10 mouse cellular contexts compared by ENCODE assay signal in the genomic region with DNA sequence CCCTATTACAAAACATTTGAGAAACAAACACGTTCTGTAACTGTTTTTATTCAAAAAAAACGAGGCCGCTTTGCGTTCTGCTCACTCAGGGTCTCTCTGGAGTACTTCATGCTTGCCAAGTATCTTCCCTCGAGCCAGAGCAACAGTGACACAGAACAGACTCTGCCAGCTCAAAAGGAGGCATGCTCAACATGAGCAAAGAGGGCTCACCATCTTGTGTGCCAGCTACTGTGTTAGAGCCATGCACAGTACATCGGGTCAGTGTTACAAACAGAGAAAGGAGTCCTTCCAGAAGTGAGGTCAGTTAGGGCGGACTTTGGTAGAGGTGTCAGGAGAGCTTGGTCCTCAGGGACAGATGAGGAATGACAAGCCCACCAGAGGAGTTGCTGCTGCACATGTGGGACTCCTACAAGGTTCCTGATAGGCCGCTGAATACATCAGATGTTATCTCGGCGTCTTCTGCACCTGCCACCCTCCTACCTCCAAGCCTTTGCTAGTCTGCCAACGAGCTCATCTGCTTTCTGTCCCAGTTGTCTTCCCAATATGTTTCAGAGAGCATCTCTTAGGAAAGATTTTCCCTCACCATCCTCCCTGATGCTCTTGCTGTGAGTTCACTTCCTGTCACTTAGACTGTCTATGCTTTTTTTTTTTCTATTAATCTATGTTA.
DNase-seq lines count a peak whose midpoint lies in the region; ATAC-seq lines count a peak whose summit lies in the region.
"Had no signal": no experiment of that assay in that cellular context is flagged by ENCODE, and none has a peak within 500 bp of the region (broad histone marks: within the 10 kb centered on the region; RNA-seq: fewer than 3 reads in every experiment).

No protein-coding gene starts in this region.

- no peak for DNase-seq in hindbrain, embryonic 11.5 days (ENCODE audit: low spot score)
- peak; percentile 27 to 76 for DNase-seq in layer of hippocampus, adult 18-20 months (ENCODE audit: low spot score in 2 of 2)
- no peak for DNase-seq in MN1 (ENCODE audit: low spot score)
- no peak for DNase-seq in liver, embryonic 11.5 days (ENCODE audit: low spot score)
- DNase-seq: adrenal gland, postnatal 36 days had no signal

- H3K27ac ChIP-seq in forebrain, embryonic 13.5 days = peak overlapping the region; percentile 1; the same call in 1 of the 2 replicates
- H3K27ac ChIP-seq in forebrain, embryonic 12.5 days = no peak overlapping the region
- H3K27ac ChIP-seq in hindbrain, embryonic 15.5 days (replicated peaks) = 0 out of 2 replicates have a peak overlapping the region, but pooled peaks have one; percentile 25
- no peak overlapping the region for H3K27ac ChIP-seq in hindbrain, embryonic 11.5 days (ENCODE audit: low read depth, low read length)
- H3K27ac ChIP-seq in liver, embryonic 11.5 days (ENCODE audit: low read depth, low read length) = no peak overlapping the region
- H3K27ac ChIP-seq: limb, embryonic 15.5 days had no signal

- H3K36me3 ChIP-seq in forebrain, embryonic 13.5 days (ENCODE audit: poor library complexity, severe bottlenecking) = peaks cover 2% of the 10 kb centered on the region
- peaks cover 7% of the 10 kb centered on the region; the same call in 1 of the 2 replicates for H3K36me3 ChIP-seq in forebrain, embryonic 12.5 days (replicated peaks)
- H3K36me3 ChIP-seq in hindbrain, embryonic 15.5 days = no peaks in the 10 kb centered on the region
- no peaks in the 10 kb centered on the region; the same call in 1 of the 2 replicates for H3K36me3 ChIP-seq in hindbrain, embryonic 11.5 days (ENCODE audit: control insufficient read depth, insufficient read depth, low read length)
- no peaks in the 10 kb centered on the region for H3K36me3 ChIP-seq in liver, embryonic 11.5 days (ENCODE audit: control insufficient read depth, insufficient read depth, low read length)

- H3K4me1 ChIP-seq in forebrain, embryonic 13.5 days = peaks cover 37% of the 10 kb centered on the region
- H3K4me1 ChIP-seq in forebrain, embryonic 12.5 days = peaks cover 4% of the 10 kb centered on the region; the same call in 1 of the 2 replicates
- peaks cover 14% of the 10 kb centered on the region; the same call in 1 of the 2 replicates for H3K4me1 ChIP-seq in hindbrain, embryonic 15.5 days (replicated peaks)
- H3K4me1 ChIP-seq in hindbrain, embryonic 11.5 days (replicated peaks; ENCODE audit: control insufficient read depth, insufficient read depth, low read length) = no peaks in the 10 kb centered on the region; the same call in 1 of the 2 replicates
- H3K4me1 ChIP-seq in liver, embryonic 11.5 days (replicated peaks; ENCODE audit: control insufficient read depth, insufficient read depth, low read length) = no peaks in the 10 kb centered on the region

- no peak overlapping the region for H3K4me3 ChIP-seq in forebrain, embryonic 13.5 days
- H3K4me3 ChIP-seq in forebrain, embryonic 12.5 days (replicated peaks) = no peak overlapping the region
- H3K4me3 ChIP-seq in hindbrain, embryonic 15.5 days = no peak overlapping the region
- H3K4me3 ChIP-seq in hindbrain, embryonic 11.5 days (ENCODE audit: low read depth, low read length) = no peak overlapping the region
- no peak overlapping the region for H3K4me3 ChIP-seq in liver, embryonic 11.5 days (ENCODE audit: low read depth, low read length)
- H3K4me3 ChIP-seq: limb, embryonic 15.5 days had no signal

- H3K9ac ChIP-seq in forebrain, embryonic 13.5 days = no peak overlapping the region
- H3K9ac ChIP-seq in forebrain, embryonic 12.5 days = no peak overlapping the region
- H3K9ac ChIP-seq in hindbrain, embryonic 15.5 days = no peak overlapping the region
- H3K9ac ChIP-seq in hindbrain, embryonic 11.5 days (ENCODE audit: low read depth, low read length) = no peak overlapping the region
- no peak overlapping the region for H3K9ac ChIP-seq in liver, embryonic 11.5 days (ENCODE audit: low read depth, low read length)
- H3K9ac ChIP-seq: limb, embryonic 15.5 days had no signal

- no peaks in the 10 kb centered on the region for H3K27me3 ChIP-seq in forebrain, embryonic 13.5 days
- no peaks in the 10 kb centered on the region for H3K27me3 ChIP-seq in forebrain, embryonic 12.5 days
- H3K27me3 ChIP-seq in hindbrain, embryonic 15.5 days = no peaks in the 10 kb centered on the region
- no peaks in the 10 kb centered on the region for H3K27me3 ChIP-seq in hindbrain, embryonic 11.5 days (ENCODE audit: control insufficient read depth, insufficient read depth, low read length)
- H3K27me3 ChIP-seq in liver, embryonic 11.5 days (replicated peaks; ENCODE audit: control insufficient read depth, insufficient read depth, low read length) = no peaks in the 10 kb centered on the region
- H3K27me3 ChIP-seq: limb, embryonic 15.5 days had no signal

- no peaks in the 10 kb centered on the region for H3K9me3 ChIP-seq in forebrain, embryonic 13.5 days (replicated peaks)
- H3K9me3 ChIP-seq in forebrain, embryonic 12.5 days = no peaks in the 10 kb centered on the region
- no peaks in the 10 kb centered on the region for H3K9me3 ChIP-seq in hindbrain, embryonic 15.5 days
- H3K9me3 ChIP-seq in hindbrain, embryonic 11.5 days (ENCODE audit: control insufficient read depth, low read length) = no peaks in the 10 kb centered on the region
- no peaks in the 10 kb centered on the region for H3K9me3 ChIP-seq in liver, embryonic 11.5 days (ENCODE audit: control insufficient read depth, low read length)
- H3K9me3 ChIP-seq: limb, embryonic 15.5 days had no signal

- no peak overlapping the region for H3K4me2 ChIP-seq in forebrain, embryonic 13.5 days
- H3K4me2 ChIP-seq in forebrain, embryonic 12.5 days = no peak overlapping the region
- no peak overlapping the region for H3K4me2 ChIP-seq in hindbrain, embryonic 15.5 days
- H3K4me2 ChIP-seq in hindbrain, embryonic 11.5 days (replicated peaks; ENCODE audit: low read depth, low read length) = no peak overlapping the region
- H3K4me2 ChIP-seq in liver, embryonic 11.5 days = no peak overlapping the region
- H3K4me2 ChIP-seq: limb, embryonic 15.5 days had no signal

- peak; percentile 36; the same call in 1 of the 2 replicates for ATAC-seq in forebrain, embryonic 13.5 days
- no peak for ATAC-seq in forebrain, embryonic 12.5 days (ENCODE audit: low FRiP score)
- ATAC-seq in hindbrain, embryonic 15.5 days (ENCODE audit: low FRiP score, low read depth) = peak; percentile 73; the same call in 1 of the 2 replicates
- ATAC-seq in hindbrain, embryonic 11.5 days (ENCODE audit: low FRiP score) = no peak
- ATAC-seq in cerebellum, adult (ENCODE audit: insufficient number of reproducible peaks, low FRiP score, low TSS enrichment) = peak; percentile 75
- ATAC-seq in liver, embryonic 11.5 days (replicated peaks; ENCODE audit: low FRiP score) = no peak

- 80% methylated on average over 11 of the region's 11 CpGs for WGBS in forebrain, embryonic 13.5 days
- WGBS in forebrain, embryonic 12.5 days = 89% methylated on average over 11 of the region's 11 CpGs
- WGBS in hindbrain, embryonic 15.5 days = 63% methylated on average over 11 of the region's 11 CpGs
- 87% methylated on average over 11 of the region's 11 CpGs for WGBS in hindbrain, embryonic 11.5 days
- WGBS in liver, embryonic 11.5 days = 77% methylated on average over 11 of the region's 11 CpGs

Comparison
In these comparisons a context has a peak if more than half of its experiments do, and no peak if none do; other contexts are left out.
1. ATAC-seq: peak in forebrain, embryonic 13.5 days (single experiment), hindbrain, embryonic 15.5 days (single experiment) and cerebellum, adult (single experiment); none in forebrain, embryonic 12.5 days (single experiment), hindbrain, embryonic 11.5 days (single experiment) and liver, embryonic 11.5 days (single experiment).
2. H3K27ac ChIP-seq: peak in forebrain, embryonic 13.5 days (single experiment) and hindbrain, embryonic 15.5 days (single experiment); none in forebrain, embryonic 12.5 days (single experiment), hindbrain, embryonic 11.5 days (single experiment) and liver, embryonic 11.5 days (single experiment).
3. DNase-seq: peak in layer of hippocampus, adult 18-20 months (2 of 2); none in hindbrain, embryonic 11.5 days (single experiment), MN1 (single experiment) and liver, embryonic 11.5 days (single experiment).